Mouse (Mus musculus) effector memory CD4-positive, alpha-beta T cell, adult 7 months (primary cell): ENCODE data around the gene Zdhhc1. TPM values are rescaled to one million over a fixed set of nuclear protein-coding genes. Genes with fewer than 3 reads are reported as not detected.

Source experiments
- polyA plus RNA-seq: library from polyadenylated mRNA; unstranded; fragments of 100-300 nt; shearing (Covaris generic); gene quantifications from one replicate; pipeline ENCODE4 v1.2.1, GENCODE M21; 2017

Gene Zdhhc1
- 5.9 TPM for polyA plus RNA-seq

DNA sequence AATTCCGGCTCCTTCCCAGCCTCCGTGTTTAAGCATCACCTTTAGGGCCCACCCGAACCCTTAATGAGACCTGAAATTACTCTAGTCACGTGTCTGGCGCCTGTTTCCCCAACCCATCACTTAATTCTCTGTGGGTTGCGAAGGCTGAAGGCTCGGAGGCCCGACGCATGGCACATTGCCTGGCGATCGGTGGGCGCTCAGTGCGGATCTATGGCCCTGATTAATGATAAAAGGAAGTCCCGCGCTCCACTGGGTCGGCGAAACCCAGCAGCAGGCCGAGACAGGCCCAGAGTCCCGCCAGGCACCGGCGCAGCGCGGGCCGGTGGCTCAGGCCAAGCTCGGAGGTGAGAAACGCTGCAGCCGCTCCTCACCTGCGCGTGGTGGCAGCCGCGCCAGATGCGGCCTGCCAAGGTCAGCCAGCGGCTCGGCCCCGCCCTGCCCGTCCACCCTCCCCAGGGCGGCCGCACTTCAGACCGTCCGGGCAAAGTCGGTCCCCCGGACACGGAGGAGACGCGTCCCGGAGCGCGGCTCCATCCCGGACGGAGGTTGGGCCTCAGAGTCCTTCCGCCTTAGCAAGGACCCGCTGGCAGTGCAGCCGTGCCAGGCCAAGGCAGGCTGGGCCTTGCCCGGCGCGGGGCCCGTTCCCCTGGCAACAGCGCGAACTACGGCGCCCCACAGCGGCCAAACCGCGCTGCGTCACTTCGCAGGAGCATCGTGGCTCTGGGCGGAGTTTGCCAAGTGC lies at the start of gene Zdhhc1:
Gene Zdhhc1, minus strand, starts transcription at position 464 of the 742 bp plus-strand sequence.

GRCm38 (mm10) chr8:105518436-105519313 lies 22.0 kb upstream of the Zdhhc1 start, which contains the start of gene Hsd11b2:
Gene Hsd11b2, plus strand, starts transcription at chr8:105518755.

GRCm38 (mm10) chr8:105471314-105472015 lies 25.2 kb downstream of the Zdhhc1 start, which contains the start of gene Tppp3:
Gene Tppp3, minus strand, starts transcription at chr8:105471526.

Other genes starting within 250 kb of the Zdhhc1 start
- gene B3gnt9, start 241.7 kb downstream of the Zdhhc1 start, polyA plus RNA-seq = 0.48 TPM
- 41.6 TPM for gene Tradd, start 232.3 kb downstream of the Zdhhc1 start, polyA plus RNA-seq
- 12.7 TPM for gene Fbxl8, start 232.3 kb downstream of the Zdhhc1 start, polyA plus RNA-seq
- gene Hsf4, start 227.1 kb downstream of the Zdhhc1 start, polyA plus RNA-seq = 0.60 TPM
- gene Nol3, start 220.8 kb downstream of the Zdhhc1 start, polyA plus RNA-seq = not detected
- 2.6 TPM for gene 4931428F04Rik, start 207.0 kb downstream of the Zdhhc1 start, polyA plus RNA-seq
- gene Exoc3l, start 200.8 kb downstream of the Zdhhc1 start, polyA plus RNA-seq = 3.5 TPM
- 138 TPM for gene E2f4, start 199.2 kb downstream of the Zdhhc1 start, polyA plus RNA-seq
- gene Elmo3, start 191.3 kb downstream of the Zdhhc1 start, polyA plus RNA-seq = 5.7 TPM
- 0.20 TPM for gene Lrrc29, start 170.6 kb downstream of the Zdhhc1 start, polyA plus RNA-seq
- 51.8 TPM for gene Tmem208, start 170.5 kb downstream of the Zdhhc1 start, polyA plus RNA-seq
- gene Fhod1, start 148.9 kb downstream of the Zdhhc1 start, polyA plus RNA-seq = 0.50 TPM
- gene Slc9a5, start 148.1 kb downstream of the Zdhhc1 start, polyA plus RNA-seq = 0.10 TPM
- gene Plekhg4, start 123.6 kb downstream of the Zdhhc1 start, polyA plus RNA-seq = 0.89 TPM
- 0.29 TPM for gene Kctd19, start 83.4 kb downstream of the Zdhhc1 start, polyA plus RNA-seq
- gene Lrrc36, start 83.3 kb downstream of the Zdhhc1 start, polyA plus RNA-seq = not detected
- 0.99 TPM for gene Tppp3, start 25.4 kb downstream of the Zdhhc1 start, polyA plus RNA-seq
- 0.96 TPM for gene Hsd11b2, start 21.9 kb upstream of the Zdhhc1 start, polyA plus RNA-seq
- 62.3 TPM for gene Atp6v0d1, start 69.1 kb upstream of the Zdhhc1 start, polyA plus RNA-seq
- 11.9 TPM for gene Ripor1, start 108.4 kb upstream of the Zdhhc1 start, polyA plus RNA-seq
- gene Ctcf, start 139.7 kb upstream of the Zdhhc1 start, polyA plus RNA-seq = 168 TPM
- gene Agrp, start 140.5 kb upstream of the Zdhhc1 start, polyA plus RNA-seq = not detected
- gene Carmil2, start 189.4 kb upstream of the Zdhhc1 start, polyA plus RNA-seq = 88.0 TPM
- gene Acd, start 204.2 kb upstream of the Zdhhc1 start, polyA plus RNA-seq = 65.3 TPM
- 19.9 TPM for gene Pard6a, start 204.2 kb upstream of the Zdhhc1 start, polyA plus RNA-seq
- not detected for gene 4933405L10Rik, start 210.8 kb upstream of the Zdhhc1 start, polyA plus RNA-seq
- 4.5 TPM for gene Enkd1, start 211.3 kb upstream of the Zdhhc1 start, polyA plus RNA-seq